Mouse (Mus musculus): ENCODE measurements around the gene Sesn1. TPM values are rescaled to one million over a fixed set of nuclear protein-coding genes. Genes with fewer than 3 reads are reported as not detected.
A peak's percentile ranks its signal among the peaks of the same experiment; 100 is the strongest.

Gene Sesn1
- polyA plus RNA-seq, 1 experiment, result 26.3 TPM

- no peak overlapping the region for H3K4me3 ChIP-seq (replicated peaks; ENCODE audit: control insufficient read depth, low read depth, low read length)
- H3K27ac ChIP-seq (ENCODE audit: control insufficient read depth, insufficient read depth, low read depth, low read length, poor library complexity), result no peak overlapping the region
- no peaks in the 10 kb centered on the region; the same call in 1 of the 2 replicates for H3K4me1 ChIP-seq (ENCODE audit: control insufficient read depth, insufficient read depth, low read length)
- 82% methylated on average over 4 of the region's 4 CpGs for WGBS
- TF ChIP-seq POLR2A (IDR thresholded peaks at IDR 0.05; ENCODE audit: borderline replicate concordance, control insufficient read depth, low read depth, low read length) (no peak), CTCF (IDR thresholded peaks at IDR 0.05; ENCODE audit: control insufficient read depth, insufficient read depth, low read length) (no peak)
Measured at GRCm38 (mm10) chr10:41825996-41826395, 16.3 kb downstream of the Sesn1 start.

GRCm38 (mm10) chr10:41826526-41827116 is 16.9 kb downstream of the Sesn1 start:
- Histone ChIP-seq H3K27ac (ENCODE audit: control insufficient read depth, insufficient read depth, low read depth, low read length, poor library complexity) (no peak overlapping the region), H3K4me3 (replicated peaks; ENCODE audit: control insufficient read depth, low read depth, low read length) (no peak overlapping the region), H3K4me1 (ENCODE audit: control insufficient read depth, insufficient read depth, low read length) (no peaks in the 10 kb centered on the region; the same call in 1 of the 2 replicates)
- 40% methylated on average over 6 of the region's 6 CpGs for WGBS
- TF ChIP-seq CTCF (IDR thresholded peaks at IDR 0.05; ENCODE audit: control insufficient read depth, insufficient read depth, low read length) (no peak), POLR2A (IDR thresholded peaks at IDR 0.05; ENCODE audit: borderline replicate concordance, control insufficient read depth, low read depth, low read length) (no peak)

GRCm38 (mm10) chr10:41827784-41828183 is 18.0 kb downstream of the Sesn1 start:
- Histone ChIP-seq H3K27ac (ENCODE audit: control insufficient read depth, insufficient read depth, low read depth, low read length, poor library complexity) (no peak overlapping the region), H3K4me1 (ENCODE audit: control insufficient read depth, insufficient read depth, low read length) (no peaks in the 10 kb centered on the region; the same call in 1 of the 2 replicates), H3K4me3 (replicated peaks; ENCODE audit: control insufficient read depth, low read depth, low read length) (no peak overlapping the region)
- WGBS, result 44% methylated on average over 4 of the region's 4 CpGs
- no peak for TF ChIP-seq CTCF (IDR thresholded peaks at IDR 0.05; ENCODE audit: control insufficient read depth, insufficient read depth, low read length)
- no peak for TF ChIP-seq POLR2A (IDR thresholded peaks at IDR 0.05; ENCODE audit: borderline replicate concordance, control insufficient read depth, low read depth, low read length)

GRCm38 (mm10) chr10:41829191-41829590 is 19.5 kb downstream of the Sesn1 start:
- Histone ChIP-seq H3K4me1 (ENCODE audit: control insufficient read depth, insufficient read depth, low read length) (no peaks in the 10 kb centered on the region; the same call in 1 of the 2 replicates), H3K4me3 (replicated peaks; ENCODE audit: control insufficient read depth, low read depth, low read length) (no peak overlapping the region), H3K27ac (ENCODE audit: control insufficient read depth, insufficient read depth, low read depth, low read length, poor library complexity) (no peak overlapping the region)
- WGBS, result 85% methylated on average over 5 of the region's 5 CpGs
- TF ChIP-seq POLR2A (IDR thresholded peaks at IDR 0.05; ENCODE audit: borderline replicate concordance, control insufficient read depth, low read depth, low read length), result no peak
- no peak for TF ChIP-seq CTCF (IDR thresholded peaks at IDR 0.05; ENCODE audit: control insufficient read depth, insufficient read depth, low read length)

- 86% methylated on average over 2 of the region's 2 CpGs for WGBS
- TF ChIP-seq POLR2A (IDR thresholded peaks at IDR 0.05; ENCODE audit: borderline replicate concordance, control insufficient read depth, low read depth, low read length) (no peak), CTCF (IDR thresholded peaks at IDR 0.05; ENCODE audit: control insufficient read depth, insufficient read depth, low read length) (no peak)
- Histone ChIP-seq H3K4me1 (ENCODE audit: control insufficient read depth, insufficient read depth, low read length) (no peaks in the 10 kb centered on the region; the same call in 1 of the 2 replicates), H3K27ac (ENCODE audit: control insufficient read depth, insufficient read depth, low read depth, low read length, poor library complexity) (no peak overlapping the region), H3K4me3 (replicated peaks; ENCODE audit: control insufficient read depth, low read depth, low read length) (no peak overlapping the region)
Measured at GRCm38 (mm10) chr10:41829980-41830379, 20.2 kb downstream of the Sesn1 start.

GRCm38 (mm10) chr10:41830445-41830844 is 20.7 kb downstream of the Sesn1 start:
- TF ChIP-seq POLR2A (IDR thresholded peaks at IDR 0.05; ENCODE audit: borderline replicate concordance, control insufficient read depth, low read depth, low read length), result no peak
- no peak for TF ChIP-seq CTCF (IDR thresholded peaks at IDR 0.05; ENCODE audit: control insufficient read depth, insufficient read depth, low read length)
- Histone ChIP-seq H3K4me3 (replicated peaks; ENCODE audit: control insufficient read depth, low read depth, low read length) (no peak overlapping the region), H3K27ac (ENCODE audit: control insufficient read depth, insufficient read depth, low read depth, low read length, poor library complexity) (no peak overlapping the region), H3K4me1 (ENCODE audit: control insufficient read depth, insufficient read depth, low read length) (no peaks in the 10 kb centered on the region; the same call in 1 of the 2 replicates)
- 70% methylated on average over 4 of the region's 4 CpGs for WGBS

- TF ChIP-seq POLR2A (IDR thresholded peaks at IDR 0.05; ENCODE audit: borderline replicate concordance, control insufficient read depth, low read depth, low read length), result no peak
- peak; percentile 48; the same call in 1 of the 2 replicates for TF ChIP-seq CTCF (IDR thresholded peaks at IDR 0.05; ENCODE audit: control insufficient read depth, insufficient read depth, low read length)
- Histone ChIP-seq H3K4me1 (ENCODE audit: control insufficient read depth, insufficient read depth, low read length) (no peaks in the 10 kb centered on the region; the same call in 1 of the 2 replicates), H3K4me3 (replicated peaks; ENCODE audit: control insufficient read depth, low read depth, low read length) (no peak overlapping the region), H3K27ac (ENCODE audit: control insufficient read depth, insufficient read depth, low read depth, low read length, poor library complexity) (no peak overlapping the region)
- 57% methylated on average over 9 of the region's 9 CpGs for WGBS
Measured at GRCm38 (mm10) chr10:41830851-41831522, 21.3 kb downstream of the Sesn1 start.

GRCm38 (mm10) chr10:41832191-41832590 is 22.5 kb downstream of the Sesn1 start:
- Histone ChIP-seq H3K4me3 (replicated peaks; ENCODE audit: control insufficient read depth, low read depth, low read length) (no peak overlapping the region), H3K27ac (ENCODE audit: control insufficient read depth, insufficient read depth, low read depth, low read length, poor library complexity) (no peak overlapping the region), H3K4me1 (ENCODE audit: control insufficient read depth, insufficient read depth, low read length) (no peaks in the 10 kb centered on the region; the same call in 1 of the 2 replicates)
- 79% methylated on average over 6 of the region's 6 CpGs for WGBS
- no peak for TF ChIP-seq CTCF (IDR thresholded peaks at IDR 0.05; ENCODE audit: control insufficient read depth, insufficient read depth, low read length)
- no peak for TF ChIP-seq POLR2A (IDR thresholded peaks at IDR 0.05; ENCODE audit: borderline replicate concordance, control insufficient read depth, low read depth, low read length)
